Mouse (Mus musculus) brain, embryonic 14.5 days (tissue): ENCODE data around the gene Kcnh2.

ENCODE experiments used
- CTCF ChIP-seq: fragments of 200-500 bp; IDR thresholded peaks from 2 replicates; pipeline ENCODE4 v1.5.1; 2012; ENCODE audit warnings: inconsistent platforms, mild to moderate bottlenecking, moderate library complexity, borderline replicate concordance; ENCODE audit not compliant: insufficient read depth, insufficient read length; ENCODE audit errors: extremely low read depth
- POLR2A ChIP-seq: fragments of 200-500 bp; IDR thresholded peaks from 2 replicates; pipeline ENCODE4 v1.6.1; 2012; ENCODE audit warnings: mild to moderate bottlenecking, inconsistent platforms, borderline replicate concordance; ENCODE audit not compliant: poor library complexity, insufficient read depth, insufficient read length, severe bottlenecking; ENCODE audit errors: extremely low read depth

DNA sequence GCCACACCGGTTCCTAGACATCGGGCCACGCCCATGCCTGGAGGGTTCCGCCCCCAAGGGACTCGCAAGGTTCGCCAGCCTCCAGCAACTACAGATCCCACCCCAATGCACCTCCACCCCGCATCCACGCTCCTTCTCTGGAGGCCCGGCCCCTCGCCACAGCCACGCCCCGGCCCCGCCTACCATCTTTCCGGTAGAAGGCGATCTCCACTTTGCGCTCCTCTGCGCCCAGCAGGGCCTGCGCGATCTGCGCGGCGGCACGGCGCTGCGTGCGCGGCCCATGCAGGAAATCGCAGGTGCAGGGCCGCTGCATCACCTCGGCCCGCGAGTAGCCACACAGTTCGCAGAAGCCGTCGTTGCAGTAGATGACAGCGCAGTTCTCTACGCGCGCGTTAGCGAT is 3.3 kb downstream of the Kcnh2 start:
- no peak for TF ChIP-seq CTCF
- TF ChIP-seq POLR2A, result peak; percentile 65; the same call in 1 of the 2 replicates
